Mouse (Mus musculus) liver, embryonic 14.5 days (tissue): Measurements from ENCODE around the gene Abcb1b.

Experiments
- CTCF ChIP-seq: IDR thresholded peaks from 2 replicates; pipeline ENCODE4 v1.5.1; 2016; ENCODE audit warnings: antibody characterized with exemption, low read depth, control low read depth
- EP300 ChIP-seq: IDR thresholded peaks from 2 replicates; pipeline ENCODE4 v1.6.1; 2016; ENCODE audit warnings: antibody characterized with exemption, low read depth

- TF ChIP-seq CTCF (no peak), EP300 (no peak)
Measured at GRCm38 (mm10) chr5:8904539-8904938, 106.6 kb downstream of the Abcb1b start.
